Mouse (Mus musculus): Measurements from ENCODE around the gene Auts2. TPM values are rescaled to one million over a fixed set of nuclear protein-coding genes. Genes with fewer than 3 reads are reported as not detected.

Auts2 gene
- polyA plus RNA-seq, 1 experiment from 2014 or later: 1.6 TPM

DNA sequence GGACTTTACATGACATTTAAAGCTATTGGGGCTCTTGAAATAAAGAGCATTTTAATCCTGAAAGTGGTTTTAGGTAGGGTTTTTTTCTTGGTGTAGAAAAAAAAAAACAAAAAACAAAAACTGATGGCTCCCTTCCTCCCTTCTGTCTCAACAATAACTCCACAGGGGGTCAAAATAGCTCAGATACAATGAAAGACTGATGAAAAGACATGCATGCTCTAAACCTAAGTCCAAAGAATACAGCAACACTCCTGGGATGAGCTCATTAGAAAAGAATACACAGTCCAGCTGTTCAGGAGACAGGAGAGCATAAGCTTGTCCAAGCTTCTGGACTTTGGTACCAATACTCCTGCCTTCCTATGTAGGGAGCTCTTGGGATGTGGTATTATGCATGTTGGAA, 764.0 kb downstream of the Auts2 start:
- Histone ChIP-seq H3K9ac (no peak overlapping the region), H3K9me3 (replicated peaks) (no peaks in the 10 kb centered on the region), H3K4me1 (replicated peaks) (no peaks in the 10 kb centered on the region), H3K27ac (replicated peaks) (no peak overlapping the region), H3K36me3 (replicated peaks) (no peaks in the 10 kb centered on the region), H3K4me3 (replicated peaks) (no peak overlapping the region), H3K4me2 (no peak overlapping the region), H3K27me3 (no peaks in the 10 kb centered on the region)
- ATAC-seq (ENCODE audit: insufficient read depth): no peak

DNA sequence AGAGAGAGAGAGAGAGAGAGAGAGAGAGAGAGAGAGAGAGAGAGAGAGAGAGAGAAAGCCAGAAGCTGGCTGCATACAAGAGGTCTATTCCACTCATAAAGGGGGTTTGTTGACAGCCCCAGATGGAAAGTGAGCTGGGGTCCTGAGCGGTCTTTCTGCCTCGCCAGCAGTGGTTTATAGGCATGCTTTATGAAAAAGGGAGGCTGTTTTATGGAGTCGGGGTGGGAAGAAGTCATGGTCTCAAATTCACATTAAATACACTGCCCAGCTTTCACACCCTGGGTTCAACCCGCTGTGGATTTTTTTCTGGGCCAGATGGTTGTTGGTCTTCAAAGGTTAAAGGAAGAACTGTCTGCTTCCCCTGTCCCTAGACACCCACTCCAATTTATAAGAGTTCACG, 767.5 kb downstream of the Auts2 start:
- Histone ChIP-seq H3K4me3 (replicated peaks) (no peak overlapping the region), H3K27ac (replicated peaks) (no peak overlapping the region), H3K9ac (no peak overlapping the region), H3K4me1 (replicated peaks) (no peaks in the 10 kb centered on the region), H3K4me2 (no peak overlapping the region), H3K36me3 (replicated peaks) (no peaks in the 10 kb centered on the region), H3K9me3 (replicated peaks) (no peaks in the 10 kb centered on the region), H3K27me3 (no peaks in the 10 kb centered on the region)
- no peak for ATAC-seq (ENCODE audit: insufficient read depth)
- WGBS (ENCODE audit: insufficient replicate concordance): 58% methylated on average over 5 of the region's 5 CpGs

DNA sequence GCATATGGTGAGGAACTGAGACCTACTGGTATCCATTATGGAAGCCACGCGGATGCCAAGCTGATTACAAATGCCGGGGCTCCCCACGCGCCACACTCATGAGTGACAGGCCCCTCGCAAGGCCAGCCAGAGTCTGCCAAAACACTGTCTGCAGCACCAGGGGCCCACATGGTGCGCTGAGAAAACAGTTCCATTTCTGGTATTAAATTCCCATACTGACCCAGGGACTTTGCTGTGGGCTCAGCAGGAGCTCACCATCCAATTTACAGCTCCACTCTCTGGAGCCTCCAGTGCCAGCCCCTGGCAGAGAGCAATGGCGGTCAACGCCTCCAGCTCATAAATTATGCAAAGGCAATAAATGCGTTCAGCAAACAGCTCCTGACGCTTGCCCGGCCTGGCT, 767.9 kb downstream of the Auts2 start:
- Histone ChIP-seq H3K36me3 (replicated peaks) (no peaks in the 10 kb centered on the region), H3K9ac (no peak overlapping the region), H3K4me2 (no peak overlapping the region), H3K27me3 (no peaks in the 10 kb centered on the region), H3K4me3 (replicated peaks) (no peak overlapping the region), H3K27ac (replicated peaks) (no peak overlapping the region), H3K9me3 (replicated peaks) (no peaks in the 10 kb centered on the region), H3K4me1 (replicated peaks) (no peaks in the 10 kb centered on the region)
- ATAC-seq (ENCODE audit: insufficient read depth): no peak
- WGBS (ENCODE audit: insufficient replicate concordance): 74% methylated on average over 12 of the region's 12 CpGs

DNA sequence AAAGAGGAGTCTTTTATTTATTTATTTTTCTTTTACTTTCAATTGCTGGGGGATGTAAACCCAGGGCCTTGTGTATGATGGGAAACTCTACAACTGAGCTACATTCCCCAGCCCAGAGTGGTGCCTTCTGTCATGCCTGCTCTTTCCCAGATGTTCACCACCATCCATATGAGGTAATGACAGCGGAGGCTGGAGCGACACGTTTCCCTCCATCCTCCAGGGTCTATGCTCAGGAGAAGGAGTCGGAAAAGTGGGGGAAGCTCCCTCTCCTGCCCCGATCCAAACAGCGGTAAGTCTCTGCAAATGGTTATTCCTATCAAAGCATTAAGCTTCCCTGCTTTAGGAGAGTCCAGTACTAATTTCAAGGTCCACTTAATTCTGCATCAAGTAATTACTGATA, 768.4 kb downstream of the Auts2 start:
- no peak overlapping the region for H3K4me2 ChIP-seq
- no peaks in the 10 kb centered on the region for H3K9me3 ChIP-seq (replicated peaks)
- ATAC-seq (ENCODE audit: insufficient read depth): no peak
- no peaks in the 10 kb centered on the region for H3K36me3 ChIP-seq (replicated peaks)
- H3K4me3 ChIP-seq (replicated peaks): no peak overlapping the region
- H3K27ac ChIP-seq (replicated peaks): no peak overlapping the region
- 83% methylated on average over 6 of the region's 6 CpGs for WGBS (ENCODE audit: insufficient replicate concordance)
- no peaks in the 10 kb centered on the region for H3K4me1 ChIP-seq (replicated peaks)
- no peaks in the 10 kb centered on the region for H3K27me3 ChIP-seq
- H3K9ac ChIP-seq: no peak overlapping the region

DNA sequence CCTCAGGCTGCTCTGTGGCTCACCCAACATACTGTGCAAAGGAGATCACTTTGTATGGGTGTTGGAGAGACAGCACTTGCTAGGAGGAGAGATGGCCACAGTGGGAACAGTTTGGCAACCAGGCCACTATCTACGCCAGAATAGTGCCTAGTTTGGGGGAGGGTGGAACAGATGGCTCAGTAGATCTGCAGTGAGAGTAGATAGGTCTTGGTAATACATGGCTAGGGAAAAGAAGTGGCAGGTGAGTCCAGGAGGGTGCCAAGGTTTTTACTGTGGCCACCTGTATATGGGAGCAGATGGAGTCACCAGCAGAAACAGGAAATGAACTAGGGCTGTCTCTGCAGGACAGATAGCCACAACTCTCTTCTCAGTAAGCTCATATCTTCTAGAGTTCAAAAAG, 770.5 kb downstream of the Auts2 start:
- H3K9ac ChIP-seq: no peak overlapping the region
- no peaks in the 10 kb centered on the region for H3K9me3 ChIP-seq (replicated peaks)
- H3K36me3 ChIP-seq (replicated peaks): no peaks in the 10 kb centered on the region
- no peak overlapping the region for H3K4me2 ChIP-seq
- H3K27me3 ChIP-seq: no peaks in the 10 kb centered on the region
- H3K27ac ChIP-seq (replicated peaks): no peak overlapping the region
- no peak overlapping the region for H3K4me3 ChIP-seq (replicated peaks)
- no peak for ATAC-seq (ENCODE audit: insufficient read depth)
- H3K4me1 ChIP-seq (replicated peaks): no peaks in the 10 kb centered on the region
- 44% methylated on average over 1 of the region's 1 CpGs for WGBS (ENCODE audit: insufficient replicate concordance)

DNA sequence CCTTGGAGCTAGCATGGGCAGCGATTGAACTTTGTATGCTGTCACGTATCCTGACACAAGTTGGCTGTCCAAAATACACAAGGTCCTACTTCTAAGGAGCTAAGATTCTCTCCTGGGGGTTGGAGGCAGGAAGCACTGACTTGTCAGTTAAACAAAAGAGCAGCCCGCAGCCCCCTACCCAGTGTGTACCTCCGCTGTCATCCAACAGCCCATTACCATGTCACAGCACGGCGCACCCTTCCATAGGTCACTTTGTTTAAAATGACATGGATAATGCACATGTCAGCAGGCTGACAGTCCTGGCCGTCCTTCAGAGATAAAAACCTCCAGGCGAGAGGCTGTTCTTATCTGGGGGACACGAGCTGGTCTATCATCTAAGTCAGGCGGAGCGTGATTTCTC, 773.9 kb downstream of the Auts2 start:
- 0 out of 2 replicates have a peak, but pooled peaks have one; percentile 18 for ATAC-seq (ENCODE audit: insufficient read depth)
- Histone ChIP-seq H3K27me3 (no peaks in the 10 kb centered on the region), H3K4me1 (replicated peaks) (no peaks in the 10 kb centered on the region), H3K4me3 (replicated peaks) (no peak overlapping the region), H3K4me2 (no peak overlapping the region), H3K27ac (replicated peaks) (no peak overlapping the region), H3K36me3 (replicated peaks) (no peaks in the 10 kb centered on the region), H3K9me3 (replicated peaks) (no peaks in the 10 kb centered on the region), H3K9ac (no peak overlapping the region)
- WGBS (ENCODE audit: insufficient replicate concordance): 29% methylated on average over 11 of the region's 11 CpGs

DNA sequence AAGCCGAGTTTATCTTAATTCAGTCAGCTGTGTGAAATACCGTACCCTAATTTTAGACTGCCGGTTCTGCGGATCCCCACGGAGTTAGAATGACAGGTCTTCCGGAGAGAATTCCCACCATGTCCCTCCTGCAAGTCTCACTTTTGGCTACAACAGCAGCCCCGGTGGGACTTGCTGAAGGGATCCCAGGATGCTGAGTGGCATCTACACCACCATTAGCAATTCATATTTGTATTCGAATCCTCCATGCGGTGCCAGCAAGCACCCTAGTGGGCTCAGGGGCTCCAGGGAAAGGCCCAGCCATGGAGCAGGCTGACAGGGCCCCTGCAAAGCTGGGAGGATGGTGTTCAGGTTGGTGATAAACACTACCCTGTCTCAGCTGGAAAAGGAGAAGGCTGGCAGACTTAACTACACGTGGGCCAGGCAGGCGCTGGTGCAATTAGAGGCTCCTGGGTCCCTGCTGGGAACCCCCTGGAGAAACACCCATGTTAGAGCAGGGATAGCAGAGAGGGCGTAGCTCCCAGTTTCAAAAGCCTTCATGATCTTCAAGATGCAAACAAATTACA, 775.4 kb downstream of the Auts2 start:
- no peaks in the 10 kb centered on the region for H3K9me3 ChIP-seq (replicated peaks)
- H3K9ac ChIP-seq: no peak overlapping the region
- 63% methylated on average over 12 of the region's 12 CpGs for WGBS (ENCODE audit: insufficient replicate concordance)
- H3K27me3 ChIP-seq: no peaks in the 10 kb centered on the region
- H3K4me3 ChIP-seq (replicated peaks): no peak overlapping the region
- H3K27ac ChIP-seq (replicated peaks): no peak overlapping the region
- no peak overlapping the region for H3K4me2 ChIP-seq
- no peak for ATAC-seq (ENCODE audit: insufficient read depth)
- no peaks in the 10 kb centered on the region for H3K36me3 ChIP-seq (replicated peaks)
- no peaks in the 10 kb centered on the region for H3K4me1 ChIP-seq (replicated peaks)

DNA sequence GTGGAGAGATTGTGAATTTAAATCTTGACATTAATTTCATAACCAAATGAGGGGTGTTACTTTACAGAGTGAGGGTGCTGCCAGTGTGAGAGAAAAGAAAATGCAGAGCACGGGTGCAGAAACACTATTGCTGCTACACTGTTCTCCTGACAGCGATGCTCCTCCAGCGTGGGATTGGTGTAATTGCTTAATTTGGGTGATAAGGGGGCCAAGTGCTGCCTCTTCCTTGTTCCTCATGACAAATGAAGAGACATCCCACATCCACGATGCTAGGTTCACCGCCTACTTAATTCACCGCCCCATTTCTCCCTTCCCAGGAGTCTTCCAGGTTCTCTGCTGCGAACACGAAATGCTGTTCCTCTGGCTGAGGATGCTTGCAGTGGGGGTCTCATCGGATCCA, 776.0 kb downstream of the Auts2 start:
- H3K4me3 ChIP-seq (replicated peaks): no peak overlapping the region
- H3K9ac ChIP-seq: no peak overlapping the region
- H3K36me3 ChIP-seq (replicated peaks): no peaks in the 10 kb centered on the region

DNA sequence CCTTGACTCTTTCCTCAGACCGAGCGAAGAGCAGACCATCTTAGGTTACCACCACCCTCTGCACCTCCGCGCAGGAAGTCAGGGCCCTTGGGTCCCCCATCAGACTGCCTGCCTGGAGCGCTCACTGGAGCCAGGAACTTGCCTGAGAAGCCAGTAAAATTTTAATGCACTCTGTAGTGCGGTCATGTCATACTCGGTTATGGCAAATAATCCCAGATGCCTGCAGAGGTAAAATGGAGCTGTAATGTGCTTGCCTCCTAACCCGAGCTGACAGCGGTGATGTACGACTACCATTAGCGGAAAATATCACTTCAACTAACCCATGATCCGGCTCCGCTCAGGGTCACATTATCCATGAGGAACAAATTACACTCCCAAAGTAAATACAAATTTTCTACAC, 783.7 kb downstream of the Auts2 start:
- Histone ChIP-seq H3K4me1 (replicated peaks) (no peaks in the 10 kb centered on the region), H3K36me3 (replicated peaks) (no peaks in the 10 kb centered on the region), H3K9me3 (replicated peaks) (no peaks in the 10 kb centered on the region), H3K4me2 (no peak overlapping the region), H3K27ac (replicated peaks) (no peak overlapping the region), H3K4me3 (replicated peaks) (no peak overlapping the region), H3K27me3 (no peaks in the 10 kb centered on the region), H3K9ac (no peak overlapping the region)
- ATAC-seq (ENCODE audit: insufficient read depth): no peak
- WGBS (ENCODE audit: insufficient replicate concordance): 74% methylated on average over 13 of the region's 13 CpGs

More for the DNA sequence above, 776.0 kb downstream of the Auts2 start:
- 71% methylated on average over 9 of the region's 9 CpGs for WGBS (ENCODE audit: insufficient replicate concordance)
- H3K4me1 ChIP-seq (replicated peaks): no peaks in the 10 kb centered on the region
- no peak for ATAC-seq (ENCODE audit: insufficient read depth)
- H3K27me3 ChIP-seq: no peaks in the 10 kb centered on the region
- no peaks in the 10 kb centered on the region for H3K9me3 ChIP-seq (replicated peaks)
- no peak overlapping the region for H3K4me2 ChIP-seq
- H3K27ac ChIP-seq (replicated peaks): no peak overlapping the region

DNA sequence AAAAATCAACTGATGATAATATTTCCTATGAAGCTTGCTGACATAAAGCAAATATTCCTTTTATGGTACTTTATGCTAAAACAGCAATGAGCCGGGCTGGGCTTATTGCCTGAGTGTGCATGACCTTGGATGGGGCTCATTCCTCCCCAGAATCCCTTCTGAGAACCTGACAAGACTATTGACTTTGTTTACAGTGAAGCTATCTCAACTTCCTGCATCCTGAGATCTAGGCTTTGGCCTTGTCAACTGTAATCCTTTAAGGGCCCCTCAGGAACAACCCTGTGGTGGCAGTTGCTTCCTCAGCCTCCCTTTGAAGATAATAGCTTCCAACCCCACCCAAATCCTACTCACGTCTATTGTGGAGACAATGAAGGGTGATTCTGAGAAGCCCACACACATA, 792.8 kb downstream of the Auts2 start:
- ATAC-seq (ENCODE audit: insufficient read depth): no peak
- 27% methylated on average over 2 of the region's 2 CpGs for whole genome bisulfite sequencing (ENCODE audit: insufficient replicate concordance)

DNA sequence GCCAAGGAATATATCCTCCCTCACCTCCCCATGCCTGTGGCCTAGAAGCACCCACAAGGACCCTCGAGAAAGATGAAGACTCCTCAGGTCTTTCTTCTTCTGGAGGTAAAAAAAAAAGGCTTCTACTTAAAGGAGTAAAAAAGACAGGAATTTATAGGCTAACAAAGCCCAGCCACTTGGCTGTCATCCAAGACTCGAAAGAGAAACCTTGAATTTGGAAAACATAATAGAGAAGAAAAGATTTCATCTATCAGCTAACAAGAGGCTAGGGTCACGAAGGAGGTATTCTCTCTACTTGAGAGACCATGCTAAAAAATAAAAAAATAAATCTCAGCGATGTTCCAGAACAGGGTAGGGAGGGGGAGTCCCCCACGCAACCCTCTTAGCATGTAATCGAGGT, 793.9 kb downstream of the Auts2 start:
- no peak for ATAC-seq (ENCODE audit: insufficient read depth)
- Histone ChIP-seq H3K27me3 (no peaks in the 10 kb centered on the region), H3K36me3 (replicated peaks) (no peaks in the 10 kb centered on the region), H3K9me3 (replicated peaks) (no peaks in the 10 kb centered on the region), H3K27ac (replicated peaks) (no peak overlapping the region), H3K4me3 (replicated peaks) (no peak overlapping the region), H3K4me1 (replicated peaks) (no peaks in the 10 kb centered on the region), H3K4me2 (no peak overlapping the region), H3K9ac (no peak overlapping the region)
- WGBS (ENCODE audit: insufficient replicate concordance): 44% methylated on average over 6 of the region's 6 CpGs

More for the DNA sequence above, 792.8 kb downstream of the Auts2 start:
- Histone ChIP-seq H3K36me3 (replicated peaks) (no peaks in the 10 kb centered on the region), H3K4me1 (replicated peaks) (no peaks in the 10 kb centered on the region), H3K27me3 (no peaks in the 10 kb centered on the region), H3K9me3 (replicated peaks) (no peaks in the 10 kb centered on the region), H3K9ac (no peak overlapping the region), H3K4me3 (replicated peaks) (no peak overlapping the region), H3K27ac (replicated peaks) (no peak overlapping the region), H3K4me2 (no peak overlapping the region)

DNA sequence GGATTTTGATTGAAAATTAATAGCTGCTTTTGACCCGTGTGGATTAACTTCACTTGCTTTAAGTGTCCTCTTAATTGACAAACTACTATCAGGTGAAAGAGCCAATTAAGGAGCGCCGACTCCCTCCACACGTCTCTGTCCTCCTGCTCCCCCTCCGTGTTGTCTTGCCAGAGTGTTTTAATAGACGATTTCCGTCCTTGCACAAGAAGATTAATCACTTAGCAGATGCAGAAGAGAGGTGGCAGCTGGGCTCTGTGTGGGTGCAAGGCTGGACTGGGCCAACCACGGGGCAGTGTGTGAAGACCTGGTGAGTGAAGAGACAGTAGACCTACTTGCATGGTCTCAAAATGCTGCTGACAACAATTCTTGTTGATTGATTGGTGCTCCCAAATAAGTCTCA, 800.1 kb downstream of the Auts2 start:
- 63% methylated on average over 8 of the region's 8 CpGs for WGBS (ENCODE audit: insufficient replicate concordance)
- no peaks in the 10 kb centered on the region for H3K4me1 ChIP-seq (replicated peaks)
- H3K4me3 ChIP-seq (replicated peaks): no peak overlapping the region
- no peak overlapping the region for H3K9ac ChIP-seq
- no peak overlapping the region for H3K27ac ChIP-seq (replicated peaks)
- ATAC-seq (ENCODE audit: insufficient read depth): no peak
- H3K27me3 ChIP-seq: no peaks in the 10 kb centered on the region
- H3K4me2 ChIP-seq: no peak overlapping the region
- no peaks in the 10 kb centered on the region for H3K9me3 ChIP-seq (replicated peaks)
- H3K36me3 ChIP-seq (replicated peaks): no peaks in the 10 kb centered on the region

Data from liver, embryonic 15.5 days (tissue).